Mouse (Mus musculus): ENCODE measurements at regions not wholly inside any gene's neighbourhood (a gene's known extent, or its start where the extent isn't known, plus 50 kb on each side); places are given as distances from the start of the nearest gene placed in this dataset.

- no peaks in the 10 kb centered on the region for H3K4me1 ChIP-seq (ENCODE audit: control insufficient read depth, insufficient read depth, low read length)
- ATAC-seq (ENCODE audit: insufficient number of reproducible peaks, insufficient read depth, low FRiP score, low read depth), result peak; percentile 37; the same call in 1 of the 2 replicates
These were observed 927.6 kb downstream of the Rab28 start for GRCm38 (mm10) chr5:40780363-40780762.

GRCm38 (mm10) chr5:40779902-40780301 lies 928.1 kb downstream of the Rab28 start:
- H3K4me2 ChIP-seq (replicated peaks; ENCODE audit: low read depth, low read length), result no peak overlapping the region
- H3K4me3 ChIP-seq (ENCODE audit: low read depth, low read length), result no peak overlapping the region
- 76% methylated on average over 1 of the region's 1 CpGs for WGBS
- H3K9me3 ChIP-seq (ENCODE audit: control insufficient read depth, low read depth, low read length), result no peaks in the 10 kb centered on the region
- H3K27me3 ChIP-seq (ENCODE audit: control insufficient read depth, insufficient read depth, low read length), result no peaks in the 10 kb centered on the region
- ATAC-seq (ENCODE audit: insufficient number of reproducible peaks, insufficient read depth, low FRiP score, low read depth), result no peak
- H3K36me3 ChIP-seq (ENCODE audit: control insufficient read depth, insufficient read depth, low read length), result no peaks in the 10 kb centered on the region
- no peak overlapping the region for H3K27ac ChIP-seq (ENCODE audit: low read length)
- H3K4me1 ChIP-seq (ENCODE audit: control insufficient read depth, insufficient read depth, low read length), result no peaks in the 10 kb centered on the region
- no peak overlapping the region for H3K9ac ChIP-seq (replicated peaks; ENCODE audit: low read depth, low read length)

More at GRCm38 (mm10) chr5:40780363-40780762, 927.6 kb downstream of the Rab28 start:
- Histone ChIP-seq H3K9me3 (ENCODE audit: control insufficient read depth, low read depth, low read length) (no peaks in the 10 kb centered on the region), H3K9ac (replicated peaks; ENCODE audit: low read depth, low read length) (no peak overlapping the region), H3K4me3 (ENCODE audit: low read depth, low read length) (no peak overlapping the region), H3K27me3 (ENCODE audit: control insufficient read depth, insufficient read depth, low read length) (no peaks in the 10 kb centered on the region), H3K36me3 (ENCODE audit: control insufficient read depth, insufficient read depth, low read length) (no peaks in the 10 kb centered on the region), H3K27ac (ENCODE audit: low read length) (no peak overlapping the region), H3K4me2 (replicated peaks; ENCODE audit: low read depth, low read length) (no peak overlapping the region)
- WGBS, result 18% methylated on average over 1 of the region's 1 CpGs

- 83% methylated on average over 2 of the region's 2 CpGs for WGBS
- no peak for ATAC-seq (ENCODE audit: insufficient number of reproducible peaks, insufficient read depth, low FRiP score, low read depth)
- no peaks in the 10 kb centered on the region for H3K36me3 ChIP-seq (ENCODE audit: control insufficient read depth, insufficient read depth, low read length)
- H3K4me2 ChIP-seq (replicated peaks; ENCODE audit: low read depth, low read length), result no peak overlapping the region
- no peaks in the 10 kb centered on the region for H3K27me3 ChIP-seq (ENCODE audit: control insufficient read depth, insufficient read depth, low read length)
- H3K4me3 ChIP-seq (ENCODE audit: low read depth, low read length), result no peak overlapping the region
- H3K9me3 ChIP-seq (ENCODE audit: control insufficient read depth, low read depth, low read length), result no peaks in the 10 kb centered on the region
- no peaks in the 10 kb centered on the region for H3K4me1 ChIP-seq (ENCODE audit: control insufficient read depth, insufficient read depth, low read length)
- H3K27ac ChIP-seq (ENCODE audit: low read length), result no peak overlapping the region
- H3K9ac ChIP-seq (replicated peaks; ENCODE audit: low read depth, low read length), result no peak overlapping the region
These were observed 932.1 kb downstream of the Rab28 start for GRCm38 (mm10) chr5:40775856-40776255.

GRCm38 (mm10) chr5:40760224-40760623 lies 947.7 kb downstream of the Rab28 start:
- ATAC-seq (ENCODE audit: insufficient number of reproducible peaks, insufficient read depth, low FRiP score, low read depth), result no peak
- H3K4me1 ChIP-seq (ENCODE audit: control insufficient read depth, insufficient read depth, low read length), result no peaks in the 10 kb centered on the region
- no peak overlapping the region for H3K4me2 ChIP-seq (replicated peaks; ENCODE audit: low read depth, low read length)
- WGBS, result 82% methylated on average over 2 of the region's 2 CpGs
- H3K27ac ChIP-seq (ENCODE audit: low read length), result no peak overlapping the region
- H3K36me3 ChIP-seq (ENCODE audit: control insufficient read depth, insufficient read depth, low read length), result no peaks in the 10 kb centered on the region
- H3K9ac ChIP-seq (replicated peaks; ENCODE audit: low read depth, low read length), result no peak overlapping the region
- H3K4me3 ChIP-seq (ENCODE audit: low read depth, low read length), result no peak overlapping the region
- H3K9me3 ChIP-seq (ENCODE audit: control insufficient read depth, low read depth, low read length), result no peaks in the 10 kb centered on the region
- H3K27me3 ChIP-seq (ENCODE audit: control insufficient read depth, insufficient read depth, low read length), result no peaks in the 10 kb centered on the region

GRCm38 (mm10) chr5:40750044-40750443 lies 957.9 kb downstream of the Rab28 start:
- Histone ChIP-seq H3K9ac (replicated peaks; ENCODE audit: low read depth, low read length) (no peak overlapping the region), H3K27me3 (ENCODE audit: control insufficient read depth, insufficient read depth, low read length) (no peaks in the 10 kb centered on the region), H3K4me3 (ENCODE audit: low read depth, low read length) (no peak overlapping the region), H3K36me3 (ENCODE audit: control insufficient read depth, insufficient read depth, low read length) (no peaks in the 10 kb centered on the region), H3K27ac (ENCODE audit: low read length) (no peak overlapping the region), H3K4me2 (replicated peaks; ENCODE audit: low read depth, low read length) (no peak overlapping the region), H3K4me1 (ENCODE audit: control insufficient read depth, insufficient read depth, low read length) (no peaks in the 10 kb centered on the region), H3K9me3 (ENCODE audit: control insufficient read depth, low read depth, low read length) (no peaks in the 10 kb centered on the region)
- WGBS, result 72% methylated on average over 1 of the region's 1 CpGs
- no peak for ATAC-seq (ENCODE audit: insufficient number of reproducible peaks, insufficient read depth, low FRiP score, low read depth)

- 67% methylated on average over 7 of the region's 7 CpGs for WGBS
- no peak overlapping the region for H3K4me2 ChIP-seq (replicated peaks; ENCODE audit: low read depth, low read length)
- no peak for ATAC-seq (ENCODE audit: insufficient number of reproducible peaks, insufficient read depth, low FRiP score, low read depth)
- no peak overlapping the region for H3K4me3 ChIP-seq (ENCODE audit: low read depth, low read length)
- no peaks in the 10 kb centered on the region for H3K27me3 ChIP-seq (ENCODE audit: control insufficient read depth, insufficient read depth, low read length)
- no peaks in the 10 kb centered on the region for H3K4me1 ChIP-seq (ENCODE audit: control insufficient read depth, insufficient read depth, low read length)
- H3K27ac ChIP-seq (ENCODE audit: low read length), result no peak overlapping the region
- H3K9me3 ChIP-seq (ENCODE audit: control insufficient read depth, low read depth, low read length), result no peaks in the 10 kb centered on the region
- no peak overlapping the region for H3K9ac ChIP-seq (replicated peaks; ENCODE audit: low read depth, low read length)
- no peaks in the 10 kb centered on the region for H3K36me3 ChIP-seq (ENCODE audit: control insufficient read depth, insufficient read depth, low read length)
These were observed 972.3 kb downstream of the Rab28 start for GRCm38 (mm10) chr5:40735660-40736059.

- H3K36me3 ChIP-seq (ENCODE audit: control insufficient read depth, insufficient read depth, low read length), result no peaks in the 10 kb centered on the region
- no peaks in the 10 kb centered on the region for H3K9me3 ChIP-seq (ENCODE audit: control insufficient read depth, low read depth, low read length)
- no peak overlapping the region for H3K4me2 ChIP-seq (replicated peaks; ENCODE audit: low read depth, low read length)
- H3K4me3 ChIP-seq (ENCODE audit: low read depth, low read length), result no peak overlapping the region
- H3K27ac ChIP-seq (ENCODE audit: low read length), result no peak overlapping the region
- 90% methylated on average over 2 of the region's 2 CpGs for WGBS
- no peak for ATAC-seq (ENCODE audit: insufficient number of reproducible peaks, insufficient read depth, low FRiP score, low read depth)
- H3K9ac ChIP-seq (replicated peaks; ENCODE audit: low read depth, low read length), result no peak overlapping the region
- H3K4me1 ChIP-seq (ENCODE audit: control insufficient read depth, insufficient read depth, low read length), result no peaks in the 10 kb centered on the region
- H3K27me3 ChIP-seq (ENCODE audit: control insufficient read depth, insufficient read depth, low read length), result no peaks in the 10 kb centered on the region
These were observed 974.0 kb downstream of the Rab28 start for GRCm38 (mm10) chr5:40733844-40734566.

- no peak overlapping the region for H3K27ac ChIP-seq (ENCODE audit: low read length)
- H3K4me2 ChIP-seq (replicated peaks; ENCODE audit: low read depth, low read length), result no peak overlapping the region
- no peak overlapping the region for H3K4me3 ChIP-seq (ENCODE audit: low read depth, low read length)
- ATAC-seq (ENCODE audit: insufficient number of reproducible peaks, insufficient read depth, low FRiP score, low read depth), result no peak
- no peaks in the 10 kb centered on the region for H3K4me1 ChIP-seq (ENCODE audit: control insufficient read depth, insufficient read depth, low read length)
- no peaks in the 10 kb centered on the region for H3K36me3 ChIP-seq (ENCODE audit: control insufficient read depth, insufficient read depth, low read length)
- H3K9me3 ChIP-seq (ENCODE audit: control insufficient read depth, low read depth, low read length), result no peaks in the 10 kb centered on the region
- 87% methylated on average over 3 of the region's 3 CpGs for WGBS
- no peaks in the 10 kb centered on the region for H3K27me3 ChIP-seq (ENCODE audit: control insufficient read depth, insufficient read depth, low read length)
- H3K9ac ChIP-seq (replicated peaks; ENCODE audit: low read depth, low read length), result no peak overlapping the region
These were observed 959.3 kb upstream of the Hs3st1 start for GRCm38 (mm10) chr5:40714497-40715128.
